Mouse (Mus musculus): ENCODE measurements around the gene Dpep1.

DNA sequence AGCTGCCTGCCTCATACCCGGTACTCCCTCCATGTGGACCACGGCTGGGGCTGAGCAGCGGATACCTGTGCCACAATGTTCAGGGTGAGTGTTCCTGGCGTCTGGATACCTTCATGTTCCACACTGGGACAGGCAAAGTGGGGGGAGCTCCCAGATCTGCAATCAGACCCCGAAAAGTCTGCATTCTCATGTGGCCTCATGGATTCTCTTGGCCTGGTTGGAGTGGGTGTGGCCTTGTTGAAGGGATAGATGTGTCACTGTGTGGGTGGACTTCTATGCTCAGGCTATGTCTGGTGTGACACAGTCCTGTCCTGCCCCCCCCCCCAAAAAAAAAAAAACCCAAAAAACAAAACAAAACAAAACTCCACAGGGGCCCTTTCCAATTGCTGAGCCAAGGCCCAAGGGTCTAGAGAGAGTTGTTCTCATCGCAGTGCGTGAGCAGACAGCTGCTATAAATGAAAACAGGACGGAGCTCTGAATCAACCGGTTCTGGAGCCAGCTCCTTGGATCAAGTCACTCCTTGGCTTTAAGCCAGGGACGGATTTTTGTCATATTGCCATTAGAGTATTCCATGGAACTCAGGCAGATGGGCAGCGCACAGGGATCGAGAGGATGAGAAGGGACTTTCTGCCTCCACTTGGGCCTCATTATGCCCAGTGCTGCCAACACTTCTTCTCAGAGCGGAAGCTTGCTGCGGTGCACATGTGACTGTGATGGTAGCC, 44.1 kb upstream of the Dpep1 start:
- TF ChIP-seq POLR2A (IDR thresholded peaks at IDR 0.05; ENCODE audit: control insufficient read depth, extremely low read depth, insufficient read depth, low read length, poor library complexity), result no peak
- TF ChIP-seq CTCF (IDR thresholded peaks at IDR 0.05; ENCODE audit: borderline replicate concordance, control insufficient read depth, extremely low read depth, insufficient read depth, low read length, poor library complexity), result no peak

Data from thymus, adult 2 months (tissue).